Mouse (Mus musculus) kidney, postnatal 0 days (tissue): ENCODE measurements at regions not wholly inside any gene's neighbourhood (a gene's known extent, or its start where the extent isn't known, plus 50 kb on each side); places are given as distances from the start of the nearest gene placed in this dataset.
"Not testable (repeated sequence)": the region's sequence is repeated elsewhere in the genome, so short reads cannot be mapped to it uniquely, and the experiment has no call there.

Experiments used
- ATAC-seq: fragments of 200-750 bp; cut with Nextera tagmentation; replicated peaks from 2 replicates; pipeline ENCODE4 v1.8.0; 2017; ENCODE audit warnings: low read depth, moderate number of reproducible peaks, moderate TSS enrichment, moderate library complexity; ENCODE audit not compliant: low FRiP score
- DNase-seq: peaks from one replicate; pipeline ENCODE4 v3.0.0-alpha.2; 2016; ENCODE audit warnings: low spot score
- H3K27ac ChIP-seq: fragments of 300-500 bp; sonication (generic); 2 replicates; pipeline ENCODE4 v1.5.1; 2014; ENCODE audit warnings: mild to moderate bottlenecking
- H3K27me3 ChIP-seq: fragments of 300-500 bp; sonication (generic); 2 replicates; pipeline ENCODE4 v1.6.1; 2014; ENCODE audit warnings: low read length, mixed read lengths; ENCODE audit not compliant: insufficient read depth
- H3K36me3 ChIP-seq: fragments of 300-500 bp; sonication (generic); 2 replicates; pipeline ENCODE4 v1.6.1; 2014; ENCODE audit warnings: low read length, mixed read lengths; ENCODE audit not compliant: insufficient read depth
- H3K4me1 ChIP-seq: fragments of 300-500 bp; sonication (generic); replicated peaks from 2 replicates; pipeline ENCODE4 v1.6.1; 2014; ENCODE audit warnings: antibody characterized with exemption, low read length, mixed read lengths; ENCODE audit not compliant: insufficient read depth
- H3K4me2 ChIP-seq: fragments of 300-500 bp; sonication (generic); 2 replicates; pipeline ENCODE4 v1.6.1; 2014; ENCODE audit warnings: mild to moderate bottlenecking, low read length, moderate library complexity, mixed read lengths
- H3K4me3 ChIP-seq: fragments of 300-500 bp; sonication (generic); replicated peaks from 2 replicates; pipeline ENCODE4 v1.5.1; 2014; ENCODE audit warnings: low read depth, low read length
- H3K9ac ChIP-seq: fragments of 300-500 bp; sonication (generic); 2 replicates; pipeline ENCODE4 v1.6.1; 2014; ENCODE audit warnings: low read depth, low read length
- H3K9me3 ChIP-seq: fragments of 300-500 bp; sonication (generic); replicated peaks from 2 replicates; pipeline ENCODE4 v1.6.1; 2016; ENCODE audit warnings: low read length, inconsistent platforms, mixed read lengths
- CTCF ChIP-seq: IDR thresholded peaks from 2 replicates; pipeline ENCODE4 v1.5.1; 2016; ENCODE audit warnings: antibody characterized with exemption, low read depth, mild to moderate bottlenecking, moderate library complexity
- WGBS: fragments of 180-500 bp; shearing (Covaris S2); extraction: QIAGEN DNeasy Blood & Tissue Kit; methylation state at CpG from one replicate; pipeline ENCODE4 v1.1.7; 2014; 5-methylcytosine and 5-hydroxymethylcytosine counted together

- ATAC-seq: no peak
- DNase-seq: no peak
Measured at GRCm38 (mm10) chr11:28075560-28075959, 264.1 kb downstream of the Gm6685 start.

GRCm38 (mm10) chr11:28036236-28036635 lies 303.4 kb downstream of the Gm6685 start:
- DNase-seq, H3K4me1 ChIP-seq, H3K9ac ChIP-seq, H3K4me3 ChIP-seq, H3K27ac ChIP-seq, H3K4me2 ChIP-seq, H3K36me3 ChIP-seq, H3K9me3 ChIP-seq, ATAC-seq, H3K27me3 ChIP-seq: not testable (repeated sequence)
- WGBS: 89% methylated on average over 3 of the region's 3 CpGs

More at GRCm38 (mm10) chr11:28075560-28075959, 264.1 kb downstream of the Gm6685 start:
- Histone ChIP-seq H3K27me3 (no peaks in the 10 kb centered on the region), H3K4me3 (no peak overlapping the region), H3K9ac (no peak overlapping the region), H3K27ac (no peak overlapping the region), H3K9me3 (no peaks in the 10 kb centered on the region), H3K4me2 (no peak overlapping the region), H3K4me1 (no peaks in the 10 kb centered on the region), H3K36me3 (no peaks in the 10 kb centered on the region)
- TF ChIP-seq CTCF: no peak

GRCm38 (mm10) chr11:28035538-28035937 lies 304.1 kb downstream of the Gm6685 start:
- not testable (repeated sequence) for H3K4me3 ChIP-seq, H3K36me3 ChIP-seq, ATAC-seq, H3K27me3 ChIP-seq, H3K9me3 ChIP-seq, H3K4me1 ChIP-seq, H3K9ac ChIP-seq, H3K4me2 ChIP-seq, H3K27ac ChIP-seq, DNase-seq

- H3K27ac ChIP-seq: no peak overlapping the region
- H3K9ac ChIP-seq: no peak overlapping the region
- no peak overlapping the region for H3K4me2 ChIP-seq
- no peak overlapping the region for H3K4me3 ChIP-seq
- no peak for DNase-seq
- H3K27me3 ChIP-seq: no peaks in the 10 kb centered on the region
- H3K9me3 ChIP-seq: no peaks in the 10 kb centered on the region
- TF ChIP-seq CTCF: no peak
- no peak for ATAC-seq
- H3K4me1 ChIP-seq: no peaks in the 10 kb centered on the region
- no peaks in the 10 kb centered on the region for H3K36me3 ChIP-seq
Measured at GRCm38 (mm10) chr11:28022876-28023275, 316.8 kb downstream of the Gm6685 start.

- ATAC-seq: no peak
- Histone ChIP-seq H3K4me1 (no peaks in the 10 kb centered on the region), H3K27me3 (no peaks in the 10 kb centered on the region), H3K4me2 (no peak overlapping the region), H3K9me3 (no peaks in the 10 kb centered on the region), H3K36me3 (no peaks in the 10 kb centered on the region), H3K4me3 (no peak overlapping the region), H3K27ac (no peak overlapping the region), H3K9ac (no peak overlapping the region)
- 81% methylated on average over 1 of the region's 1 CpGs for WGBS
- TF ChIP-seq CTCF: peak; percentile 50; the same call in 1 of the 2 replicates
- DNase-seq: peak; percentile 4
Measured at GRCm38 (mm10) chr11:28020762-28021161, 318.9 kb downstream of the Gm6685 start.
